Mouse (Mus musculus) intestine, embryonic 15.5 days (tissue): Measurements from ENCODE around the gene Lad1. TPM values are rescaled to one million over a fixed set of nuclear protein-coding genes. Genes with fewer than 3 reads are reported as not detected.

ENCODE experiments used
- ATAC-seq: fragments of 200-750 bp; cut with Nextera tagmentation; 2 replicates; pipeline ENCODE4 v1.8.0; 2017; ENCODE audit warnings: moderate TSS enrichment, moderate library complexity
- H3K27ac ChIP-seq: fragments of 300-500 bp; sonication (generic); 2 replicates; pipeline ENCODE4 v1.5.1; 2015; ENCODE audit warnings: mild to moderate bottlenecking, inconsistent platforms
- H3K27me3 ChIP-seq: fragments of 300-500 bp; sonication (generic); replicated peaks from 2 replicates; pipeline ENCODE4 v1.6.1; 2015; ENCODE audit warnings: inconsistent platforms
- H3K36me3 ChIP-seq: fragments of 300-500 bp; sonication (generic); 2 replicates; pipeline ENCODE4 v1.6.1; 2015; ENCODE audit warnings: inconsistent platforms
- H3K4me1 ChIP-seq: fragments of 300-500 bp; sonication (generic); replicated peaks from 2 replicates; pipeline ENCODE4 v1.6.1; 2015; ENCODE audit warnings: inconsistent platforms
- H3K4me2 ChIP-seq: fragments of 300-500 bp; sonication (generic); replicated peaks from 2 replicates; pipeline ENCODE4 v1.6.1; 2015; ENCODE audit warnings: mild to moderate bottlenecking, inconsistent platforms
- H3K4me3 ChIP-seq: fragments of 300-500 bp; sonication (generic); replicated peaks from 2 replicates; pipeline ENCODE4 v1.5.1; 2015; ENCODE audit warnings: inconsistent platforms
- H3K9ac ChIP-seq: fragments of 300-500 bp; sonication (generic); 2 replicates; pipeline ENCODE4 v1.6.1; 2015; ENCODE audit warnings: inconsistent platforms
- H3K9me3 ChIP-seq: fragments of 300-500 bp; sonication (generic); 2 replicates; pipeline ENCODE4 v1.6.1; 2016; ENCODE audit warnings: inconsistent platforms
- WGBS: fragments of 180-500 bp; shearing (Covaris S2); methylation state at CpG from one replicate; pipeline ENCODE4 v1.1.7; 2015; 5-methylcytosine and 5-hydroxymethylcytosine counted together
- polyA plus RNA-seq: library from polyadenylated mRNA; unstranded; fragments of >200 nt; fragmentation: Nextera tagmentation; extraction: Ambion mirVana; gene quantifications from 2 replicates; pipeline ENCODE4 v1.2.1, GENCODE M21; 2015

The Lad1 gene
- polyA plus RNA-seq, 1 experiment from 2014 or later, result 179 TPM

- H3K9ac ChIP-seq, result no peak overlapping the region
- no peak overlapping the region for H3K27ac ChIP-seq
- no peaks in the 10 kb centered on the region for H3K36me3 ChIP-seq
- peak; percentile 83 for ATAC-seq
- H3K27me3 ChIP-seq, result no peaks in the 10 kb centered on the region
- H3K4me1 ChIP-seq, result no peaks in the 10 kb centered on the region
- no peak overlapping the region for H3K4me2 ChIP-seq
- no peak overlapping the region for H3K4me3 ChIP-seq
- WGBS, result 46% methylated on average over 19 of the region's 19 CpGs
- H3K9me3 ChIP-seq, result no peaks in the 10 kb centered on the region
Observed at GRCm38 (mm10) chr1:135865518-135866194, 47.3 kb downstream of the Lad1 start.

DNA sequence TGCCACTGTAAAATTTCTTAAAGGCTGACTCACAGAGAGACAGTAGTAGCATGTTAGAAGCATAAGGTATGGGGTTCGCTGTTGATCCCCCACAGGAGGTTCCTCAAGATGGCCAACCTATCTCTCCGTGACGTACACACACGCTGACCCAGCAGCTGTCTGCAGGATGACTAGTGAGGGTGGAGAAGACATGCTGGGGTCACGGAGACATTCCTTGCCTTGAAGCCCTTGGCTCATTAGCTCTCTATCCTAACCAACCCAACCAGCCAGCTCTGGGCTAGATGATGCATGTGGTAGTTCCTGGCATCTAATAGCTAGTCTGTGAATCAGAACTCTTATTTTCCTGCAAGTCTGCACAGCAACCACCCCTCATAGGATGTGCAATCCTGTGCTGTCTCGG, 50.2 kb downstream of the Lad1 start:
- no peak overlapping the region for H3K4me3 ChIP-seq
- 87% methylated on average over 6 of the region's 6 CpGs for WGBS
- H3K27me3 ChIP-seq, result no peaks in the 10 kb centered on the region
- no peak overlapping the region for H3K9ac ChIP-seq
- no peaks in the 10 kb centered on the region for H3K36me3 ChIP-seq
- H3K27ac ChIP-seq, result no peak overlapping the region
- H3K4me2 ChIP-seq, result no peak overlapping the region
- ATAC-seq, result no peak
- H3K4me1 ChIP-seq, result no peaks in the 10 kb centered on the region
- no peaks in the 10 kb centered on the region for H3K9me3 ChIP-seq

DNA sequence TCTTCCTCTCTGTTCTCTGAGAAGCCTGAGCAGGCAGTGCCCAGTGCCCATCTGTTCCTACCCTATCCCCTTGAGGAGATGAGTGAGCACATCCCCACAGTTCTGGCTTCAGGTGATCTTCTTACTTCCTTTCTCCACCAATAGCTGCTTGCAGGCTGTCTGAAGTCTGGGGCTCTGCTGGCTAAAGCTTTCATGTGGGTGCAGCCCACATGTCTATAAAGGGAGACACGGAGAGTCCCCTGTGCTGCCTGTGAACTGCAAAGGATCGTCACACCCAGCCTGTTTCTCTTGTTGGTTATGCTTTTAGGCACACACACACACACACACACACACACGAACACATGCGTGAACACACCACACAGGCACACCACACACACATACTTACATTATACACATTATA, 54.6 kb downstream of the Lad1 start:
- no peak for ATAC-seq
- Histone ChIP-seq H3K27me3 (no peaks in the 10 kb centered on the region), H3K9me3 (no peaks in the 10 kb centered on the region), H3K9ac (no peak overlapping the region), H3K4me1 (no peaks in the 10 kb centered on the region), H3K4me3 (no peak overlapping the region), H3K27ac (no peak overlapping the region), H3K4me2 (no peak overlapping the region), H3K36me3 (no peaks in the 10 kb centered on the region)
- 82% methylated on average over 4 of the region's 4 CpGs for WGBS

GRCm38 (mm10) chr1:135877248-135877647, 58.9 kb downstream of the Lad1 start:
- H3K36me3 ChIP-seq, result no peaks in the 10 kb centered on the region
- H3K27me3 ChIP-seq, result no peaks in the 10 kb centered on the region
- ATAC-seq, result peak; percentile 71
- 57% methylated on average over 2 of the region's 2 CpGs for WGBS
- no peaks in the 10 kb centered on the region for H3K9me3 ChIP-seq
- H3K27ac ChIP-seq, result no peak overlapping the region
- no peak overlapping the region for H3K4me2 ChIP-seq
- H3K4me3 ChIP-seq, result no peak overlapping the region
- H3K4me1 ChIP-seq, result no peaks in the 10 kb centered on the region
- no peak overlapping the region for H3K9ac ChIP-seq

DNA sequence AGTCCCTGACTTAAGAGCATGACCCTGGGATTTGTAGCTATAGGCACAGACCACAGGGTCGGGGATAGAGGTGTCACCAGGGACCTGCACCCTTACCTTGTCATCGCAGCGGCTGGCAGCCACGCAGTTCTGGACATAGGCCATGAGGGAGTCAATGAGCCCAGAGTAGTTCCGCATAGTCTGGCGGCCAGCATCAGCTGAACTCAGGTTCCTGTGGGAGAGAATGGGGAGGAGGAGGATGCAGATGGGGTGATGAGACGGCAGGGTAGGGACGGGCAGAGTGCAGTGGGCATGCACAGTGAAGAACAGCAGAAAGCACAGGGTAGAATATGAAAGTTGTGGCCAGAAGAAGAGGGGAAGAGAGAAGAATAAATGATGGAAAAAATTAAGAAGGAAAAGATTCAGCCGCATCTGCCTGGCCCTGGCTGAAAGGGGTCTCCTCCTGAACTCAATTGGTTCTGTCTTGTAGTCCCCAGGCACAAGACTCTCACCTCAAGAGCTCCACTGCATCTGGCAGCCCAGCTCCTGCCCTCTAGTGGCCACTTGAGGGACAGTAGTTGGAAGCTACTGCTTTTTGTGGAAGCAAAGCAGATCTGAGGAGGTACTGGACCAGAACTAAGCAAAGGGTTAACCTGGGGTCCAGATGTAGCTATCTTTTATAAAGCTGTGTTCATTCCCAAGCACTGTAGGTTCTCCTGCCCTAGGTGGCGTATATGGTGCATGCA, 64.1 kb downstream of the Lad1 start:
- H3K27ac ChIP-seq, result no peak overlapping the region
- H3K4me2 ChIP-seq, result no peak overlapping the region
- 69% methylated on average over 10 of the region's 10 CpGs for WGBS
- no peaks in the 10 kb centered on the region for H3K36me3 ChIP-seq
- no peak overlapping the region for H3K4me3 ChIP-seq
- no peaks in the 10 kb centered on the region for H3K9me3 ChIP-seq
- no peaks in the 10 kb centered on the region for H3K4me1 ChIP-seq
- no peak overlapping the region for H3K9ac ChIP-seq
- 0 out of 2 replicates have a peak, but pooled peaks have one; percentile 41 for ATAC-seq
- H3K27me3 ChIP-seq, result no peaks in the 10 kb centered on the region

Other genes starting within 250 kb of the Lad1 start
- 11.5 and 12.5 TPM in 2 replicates for gene Nav1, start 211.3 kb upstream of the Lad1 start, polyA plus RNA-seq
- gene Csrp1, start 98.5 kb upstream of the Lad1 start, polyA plus RNA-seq, result 203 and 215 TPM in 2 replicates
- 44.5 and 44.6 TPM in 2 replicates for gene Phlda3, start 52.5 kb upstream of the Lad1 start, polyA plus RNA-seq
- 5.4 and 8.3 TPM in 2 replicates for gene Tnni1, start 39.2 kb upstream of the Lad1 start, polyA plus RNA-seq
- 16.4 and 17.4 TPM in 2 replicates for gene Tnnt2, start 17.8 kb downstream of the Lad1 start, polyA plus RNA-seq
- 0.08 and 0.15 TPM in 2 replicates for gene Pkp1, start 100.6 kb downstream of the Lad1 start, polyA plus RNA-seq
- 0.06 TPM in 1 of 2 replicates, not detected in the other for gene Igfn1, start 187.7 kb downstream of the Lad1 start, polyA plus RNA-seq
- 142 and 148 TPM in 2 replicates for gene Tmem9, start 189.6 kb downstream of the Lad1 start, polyA plus RNA-seq
- gene Ascl5, start 232.2 kb downstream of the Lad1 start, polyA plus RNA-seq, result not detected in 2 replicates
- gene Cacna1s, start 234.2 kb downstream of the Lad1 start, polyA plus RNA-seq, result 0.15 TPM in 1 of 2 replicates, not detected in the other